Mouse (Mus musculus) retina, postnatal 7 days (tissue): ENCODE results near the gene Ptprc.

Experiments used
- DNase-seq: peaks from one replicate; pipeline ENCODE4 v3.0.0-alpha.2; 2012; ENCODE audit warnings: low read depth, low spot score

Ptprc gene

GRCm38 (mm10) chr1:138040556-138040955 lies 135.0 kb downstream of the Ptprc start:
- DNase-seq, result no peak

- DNase-seq, result no peak
Observed at GRCm38 (mm10) chr1:138039201-138039600, 136.3 kb downstream of the Ptprc start.

GRCm38 (mm10) chr1:138037484-138037883 lies 138.0 kb downstream of the Ptprc start:
- no peak for DNase-seq

GRCm38 (mm10) chr1:138029649-138030048 lies 145.9 kb downstream of the Ptprc start:
- DNase-seq, result no peak

- no peak for DNase-seq
Observed at GRCm38 (mm10) chr1:138025298-138025697, 150.2 kb downstream of the Ptprc start.

GRCm38 (mm10) chr1:138023601-138024000 lies 151.9 kb downstream of the Ptprc start:
- DNase-seq, result no peak

GRCm38 (mm10) chr1:138022918-138023295 lies 152.6 kb downstream of the Ptprc start:
- no peak for DNase-seq

- no peak for DNase-seq
Observed at GRCm38 (mm10) chr1:138021962-138022917, 153.3 kb downstream of the Ptprc start.
